Mouse (Mus musculus) ES-Bruce4 (cell line): ENCODE measurements around the gene Zswim3. TPM values are rescaled to one million over a fixed set of nuclear protein-coding genes. Genes with fewer than 3 reads are reported as not detected.
A peak's percentile ranks its signal among the peaks of the same experiment; 100 is the strongest.
"Not testable (repeated sequence)": the region's sequence is repeated elsewhere in the genome, so short reads cannot be mapped to it uniquely, and the experiment has no call there.

Source experiments
- H3K27ac ChIP-seq: 2 replicates; pipeline ENCODE4 v1.5.1; 2012; ENCODE audit warnings: low read length, inconsistent platforms; ENCODE audit not compliant: insufficient read depth
- H3K27me3 ChIP-seq: 2 replicates; pipeline ENCODE4 v1.6.1; 2012; ENCODE audit warnings: mild to moderate bottlenecking, low read length, inconsistent platforms; ENCODE audit not compliant: control insufficient read depth, poor library complexity, insufficient read depth, severe bottlenecking
- H3K36me3 ChIP-seq: 2 replicates; pipeline ENCODE4 v1.6.1; 2012; ENCODE audit warnings: inconsistent platforms, mild to moderate bottlenecking, low read length, moderate library complexity; ENCODE audit not compliant: control insufficient read depth, poor library complexity, insufficient read depth, severe bottlenecking
- H3K4me1 ChIP-seq: one replicate; pipeline ENCODE4 v1.8.1; 2011; ENCODE audit warnings: low read length; ENCODE audit not compliant: control insufficient read depth, insufficient read depth
- H3K4me3 ChIP-seq: 2 replicates; pipeline ENCODE4 v1.5.1; 2011; ENCODE audit warnings: low read depth, mild to moderate bottlenecking, low read length
- H3K9ac ChIP-seq: 2 replicates; pipeline ENCODE4 v1.6.1; 2012; ENCODE audit warnings: low read depth, mild to moderate bottlenecking, inconsistent platforms; ENCODE audit not compliant: poor library complexity, severe bottlenecking
- H3K9me3 ChIP-seq: replicated peaks from 2 replicates; pipeline ENCODE4 v1.6.1; 2012; ENCODE audit warnings: mild to moderate bottlenecking, low read length, inconsistent platforms; ENCODE audit not compliant: control insufficient read depth, poor library complexity, insufficient read depth, severe bottlenecking
- CTCF ChIP-seq: IDR thresholded peaks from one replicate; pipeline ENCODE4 v1.8.1; 2011; ENCODE audit warnings: low read depth, low read length
- EP300 ChIP-seq: IDR thresholded peaks from 2 replicates; pipeline ENCODE4 v1.6.1; 2011; ENCODE audit warnings: low read depth, low read length; ENCODE audit not compliant: insufficient read depth
- POLR2A ChIP-seq: IDR thresholded peaks from one replicate; pipeline ENCODE4 v1.8.1; 2011; ENCODE audit warnings: low read length; ENCODE audit not compliant: insufficient read depth
- polyA plus RNA-seq: library from polyadenylated mRNA; stranded (reverse); fragments of >200 nt; gene quantifications from 2 replicates; pipeline ENCODE4 v1.2.4, GENCODE M21; 2011; ENCODE audit warnings: low read depth; ENCODE audit not compliant: missing spikeins, insufficient read depth, insufficient read length

Zswim3 gene
- polyA plus RNA-seq, 1 experiment = 10.7 TPM

DNA sequence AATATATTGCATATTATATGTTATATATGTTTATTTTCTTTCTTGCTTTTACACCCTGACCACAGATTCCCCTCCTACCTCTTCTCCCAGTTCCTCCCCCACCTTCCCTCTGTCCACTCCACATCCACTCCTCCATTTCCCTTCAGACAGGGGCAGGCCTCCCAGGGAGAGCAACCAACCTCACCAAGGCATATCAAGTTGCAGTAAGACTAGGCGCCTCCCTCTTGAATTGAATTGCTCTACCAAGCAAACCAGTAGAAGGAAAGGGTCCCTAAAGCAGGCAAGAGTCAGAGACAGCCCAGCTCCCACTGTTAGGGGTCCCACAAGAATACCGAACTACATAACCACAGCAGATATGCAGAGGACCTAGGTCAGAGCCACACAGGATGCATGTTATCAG is 54.3 kb downstream of the Zswim3 start:
- Histone ChIP-seq H3K27me3 (no peaks in the 10 kb centered on the region), H3K36me3 (peaks cover 2% of the 10 kb centered on the region), H3K4me3 (no peak overlapping the region), H3K9me3 (no peaks in the 10 kb centered on the region), H3K27ac (peak overlapping the region; percentile 81), H3K9ac (no peak overlapping the region), H3K4me1 (no peaks in the 10 kb centered on the region)
- TF ChIP-seq EP300 (0 out of 2 replicates have a peak, but pooled peaks have one; percentile 18), CTCF (no peak)

DNA sequence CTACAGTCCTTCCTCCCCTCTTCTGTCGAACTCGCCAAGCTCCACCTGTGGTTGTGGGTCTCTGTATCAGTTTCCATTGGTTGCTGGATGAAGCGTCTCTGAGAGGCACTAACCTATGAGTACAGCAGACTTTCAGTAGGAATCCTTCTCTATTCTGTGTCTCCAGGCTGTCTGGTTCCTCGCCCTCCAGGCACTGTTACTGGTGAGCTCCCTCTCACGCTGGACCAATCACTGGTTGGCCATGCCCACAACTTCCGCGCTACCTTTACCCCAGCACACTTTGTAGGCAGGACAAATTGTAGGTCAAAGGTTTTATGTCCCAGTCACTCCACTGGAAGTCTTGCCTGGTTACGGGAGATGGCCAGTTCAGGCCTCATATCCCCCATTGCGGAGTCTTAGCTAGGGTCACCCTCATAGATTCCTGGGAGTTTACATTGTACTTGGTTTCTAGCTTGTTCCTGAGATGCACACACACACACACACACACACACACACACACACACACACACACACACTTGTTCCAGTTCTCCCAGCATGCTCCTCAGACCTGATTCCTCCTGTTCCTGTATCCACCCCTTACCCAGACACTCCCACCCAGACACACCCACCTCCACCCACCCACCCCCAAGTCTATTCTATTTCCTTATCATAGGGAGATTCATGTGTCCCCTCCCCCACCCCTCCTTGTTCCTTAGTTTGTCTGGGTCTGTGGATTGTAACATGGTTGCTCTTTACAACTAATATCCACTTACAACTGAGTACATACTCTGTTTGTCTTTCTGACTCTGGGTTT is 54.9 kb downstream of the Zswim3 start:
- Histone ChIP-seq H3K4me3 (no peak overlapping the region), H3K4me1 (no peaks in the 10 kb centered on the region), H3K27me3 (no peaks in the 10 kb centered on the region), H3K27ac (peak overlapping the region; percentile 81), H3K9me3 (no peaks in the 10 kb centered on the region), H3K9ac (no peak overlapping the region), H3K36me3 (no peaks in the 10 kb centered on the region)
- TF ChIP-seq POLR2A = no peak
- no peak for TF ChIP-seq CTCF
- TF ChIP-seq EP300 = no peak

DNA sequence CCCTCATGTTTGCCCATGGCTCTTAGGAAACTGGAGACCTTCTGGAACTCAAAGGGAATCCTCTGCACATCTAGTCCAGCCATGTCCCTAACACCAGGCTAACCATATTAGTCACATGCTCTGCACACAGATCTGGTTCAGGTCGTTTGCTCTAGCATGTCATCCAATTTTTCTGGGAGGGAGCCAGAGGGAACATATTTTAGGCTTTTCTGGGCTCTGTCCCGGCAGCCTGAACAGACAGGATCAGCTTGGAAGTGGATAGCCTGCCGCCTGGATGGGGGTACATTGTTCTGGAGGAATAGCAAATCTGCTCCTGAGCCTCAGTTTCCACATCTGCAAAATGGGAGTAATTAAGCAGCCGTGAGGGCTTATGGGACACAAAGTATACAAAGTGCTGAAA is 56.2 kb downstream of the Zswim3 start:
- Histone ChIP-seq H3K4me1 (no peaks in the 10 kb centered on the region), H3K4me3 (no peak overlapping the region), H3K9ac (no peak overlapping the region), H3K9me3 (no peaks in the 10 kb centered on the region), H3K27ac (no peak overlapping the region), H3K27me3 (no peaks in the 10 kb centered on the region), H3K36me3 (no peaks in the 10 kb centered on the region)
- TF ChIP-seq POLR2A = no peak
- TF ChIP-seq CTCF = no peak
- TF ChIP-seq EP300 = no peak

DNA sequence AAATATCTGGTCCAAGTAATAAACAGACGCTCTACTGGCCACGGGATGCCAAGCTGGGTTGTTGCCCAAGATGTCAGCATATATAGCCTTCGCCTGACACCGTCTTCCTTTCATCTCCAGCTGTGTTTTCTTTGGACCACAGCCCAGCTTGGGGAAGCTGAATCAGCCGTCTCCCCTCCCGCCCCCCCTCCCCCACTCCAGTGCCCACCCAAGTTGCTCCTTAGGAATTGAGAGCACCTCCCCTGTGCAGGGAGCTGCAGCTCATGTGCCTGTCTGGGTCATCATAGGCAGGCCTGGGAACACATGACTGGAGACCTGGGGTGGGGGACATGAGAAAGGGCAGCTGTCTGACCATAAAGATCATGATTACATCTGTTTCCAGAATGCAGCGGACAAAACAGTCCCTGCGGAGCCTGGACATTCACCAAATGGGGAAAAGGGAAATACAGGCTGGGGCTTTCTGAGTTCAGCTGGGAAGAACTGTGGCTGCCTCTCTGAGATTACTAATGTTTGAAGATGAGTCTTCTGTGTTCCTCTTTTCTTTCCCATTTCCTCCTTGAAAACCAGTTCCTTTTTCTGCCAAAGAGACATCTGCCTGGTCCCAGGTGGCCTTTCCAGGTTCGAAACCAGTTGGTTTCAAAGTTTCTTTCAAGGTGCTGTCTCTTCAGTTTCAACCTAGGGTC is 57.4 kb downstream of the Zswim3 start:
- H3K27me3 ChIP-seq = no peaks in the 10 kb centered on the region
- no peaks in the 10 kb centered on the region for H3K36me3 ChIP-seq

DNA sequence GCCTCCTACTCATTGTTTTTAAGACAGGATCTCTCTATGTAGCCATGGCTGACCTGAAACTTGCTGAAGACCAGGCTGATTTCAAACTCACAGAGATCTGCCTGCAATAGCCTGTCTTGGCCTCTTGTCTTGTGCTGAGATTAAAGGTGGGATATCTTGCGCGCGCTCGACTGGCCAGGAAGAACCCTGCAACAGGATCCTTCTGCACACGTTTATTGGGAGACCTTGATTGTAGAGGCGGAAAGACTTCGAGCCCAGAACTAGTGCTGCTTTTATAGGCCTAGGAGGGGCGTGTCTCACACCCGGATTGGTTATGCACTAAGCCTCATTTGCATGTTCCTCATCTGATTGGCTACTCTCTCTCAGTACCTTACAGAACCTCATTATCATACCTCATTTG is 58.5 kb downstream of the Zswim3 start:
- not testable (repeated sequence) for H3K9me3 ChIP-seq, H3K36me3 ChIP-seq, H3K27ac ChIP-seq, H3K27me3 ChIP-seq, H3K4me1 ChIP-seq, H3K9ac ChIP-seq, H3K4me3 ChIP-seq

More for the DNA sequence above, 57.4 kb downstream of the Zswim3 start:
- Histone ChIP-seq H3K9me3 (no peaks in the 10 kb centered on the region), H3K4me3 (no peak overlapping the region), H3K9ac (peak overlapping the region; percentile 9; the same call in 1 of the 2 replicates), H3K4me1 (no peaks in the 10 kb centered on the region), H3K27ac (peak overlapping the region; percentile 60)
- TF ChIP-seq POLR2A (no peak), EP300 (peak; percentile 23; the same call in 1 of the 2 replicates)

DNA sequence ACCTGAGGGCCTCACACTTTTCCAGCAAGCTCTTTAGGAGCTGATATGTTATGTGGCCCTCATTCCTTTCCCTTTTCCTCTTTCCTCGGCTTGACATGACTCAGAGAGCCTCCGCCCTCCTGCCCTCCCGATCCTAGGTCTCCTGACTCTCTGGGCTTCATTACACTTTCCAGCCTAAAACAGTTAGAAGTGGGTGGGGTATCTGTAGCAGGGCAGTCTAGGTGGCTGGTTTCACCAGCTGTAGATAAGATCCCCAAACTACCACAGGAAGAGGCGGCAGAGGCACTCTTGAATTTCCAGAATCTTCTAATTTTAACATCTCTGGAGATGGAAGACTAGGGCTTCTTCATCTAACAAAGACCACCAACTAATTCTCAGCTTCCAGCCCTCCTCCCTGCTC is 59.7 kb downstream of the Zswim3 start:
- no peak overlapping the region for H3K9ac ChIP-seq
- no peaks in the 10 kb centered on the region for H3K4me1 ChIP-seq
- H3K4me3 ChIP-seq = no peak overlapping the region
- TF ChIP-seq EP300 = no peak
- H3K27ac ChIP-seq = peak overlapping the region; percentile 57; the same call in 1 of the 2 replicates
- no peaks in the 10 kb centered on the region for H3K9me3 ChIP-seq
- H3K27me3 ChIP-seq = no peaks in the 10 kb centered on the region
- no peaks in the 10 kb centered on the region for H3K36me3 ChIP-seq
